Mouse (Mus musculus) adrenal gland, adult (tissue): ENCODE results near the gene Dcaf17.

ENCODE experiments used
- DNase-seq, 2 experiments: peaks; one replicate each; pipeline ENCODE4 v3.0.0; 2022 to 2023; ENCODE audit warnings: low spot score in 1 of 2; ENCODE audit not compliant: inconsistent age in 2 of 2

Gene Dcaf17

DNA sequence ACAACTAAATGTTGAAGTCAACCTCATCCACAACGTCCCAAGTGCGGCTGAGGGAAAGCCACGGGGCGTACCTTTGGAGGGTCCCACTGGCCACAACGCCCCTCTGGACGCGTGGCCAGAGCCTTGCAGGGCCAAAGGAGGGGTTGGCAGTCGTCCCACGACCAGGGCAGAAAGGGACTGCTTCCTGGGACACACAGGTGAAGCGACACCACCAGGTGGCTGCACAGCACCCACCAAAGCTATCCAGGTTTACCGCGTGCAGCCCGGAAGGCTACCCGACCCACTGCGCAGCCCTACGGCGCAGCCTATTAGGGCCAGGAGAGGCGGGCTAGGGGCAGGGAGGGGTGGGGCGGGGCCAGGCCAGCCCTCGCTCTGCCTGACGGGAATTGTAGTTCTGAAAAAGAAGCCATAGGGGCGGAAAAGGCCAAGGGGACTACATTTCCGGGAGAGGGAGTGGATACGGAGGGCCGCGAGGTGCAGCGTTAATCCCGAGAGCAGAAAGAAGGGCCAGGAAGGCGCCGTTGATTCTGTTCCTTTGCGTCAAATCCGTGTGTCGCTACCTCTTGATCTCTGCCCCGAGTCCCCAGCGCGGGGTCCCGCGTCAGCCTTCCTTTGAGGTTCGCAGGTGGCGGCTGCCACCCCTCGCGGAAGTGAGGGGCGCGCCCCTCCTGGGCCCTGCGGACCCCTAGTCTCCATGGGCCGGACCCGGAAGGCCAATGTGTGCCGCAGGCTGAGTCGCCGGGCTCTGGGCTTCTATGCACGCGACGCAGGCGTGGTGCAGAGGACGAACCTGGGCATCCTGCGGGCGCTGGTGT lies at the start of gene Dcaf17, which contains the start of gene Mettl8:
Gene Dcaf17, plus strand, starts transcription at position 29 of the 815 bp plus-strand sequence.
Gene Mettl8, minus strand, starts transcription at position 284 of the 815 bp plus-strand sequence.
- DNase-seq = peak; percentile 91 to 95

DNA sequence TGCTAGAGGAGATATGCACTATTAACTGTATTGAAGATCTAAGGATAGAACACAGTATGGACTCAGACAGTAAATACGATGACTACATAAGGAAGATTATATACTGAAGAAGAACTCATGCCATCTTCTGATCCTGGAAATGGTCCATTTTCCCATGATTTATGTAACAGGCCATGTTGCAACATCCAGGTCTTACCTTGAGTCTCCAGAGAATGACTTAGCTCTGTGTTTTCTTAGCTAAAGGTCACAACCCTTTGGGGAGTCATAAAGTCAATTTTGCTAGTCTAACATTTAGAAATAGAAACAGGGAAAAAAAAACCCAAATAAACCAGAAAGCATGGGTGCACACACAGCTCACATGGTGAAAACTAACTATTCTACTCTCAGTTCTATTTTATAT lies 43.3 kb upstream of the Dcaf17 start:
- DNase-seq = peak; percentile 34 to 87

DNA sequence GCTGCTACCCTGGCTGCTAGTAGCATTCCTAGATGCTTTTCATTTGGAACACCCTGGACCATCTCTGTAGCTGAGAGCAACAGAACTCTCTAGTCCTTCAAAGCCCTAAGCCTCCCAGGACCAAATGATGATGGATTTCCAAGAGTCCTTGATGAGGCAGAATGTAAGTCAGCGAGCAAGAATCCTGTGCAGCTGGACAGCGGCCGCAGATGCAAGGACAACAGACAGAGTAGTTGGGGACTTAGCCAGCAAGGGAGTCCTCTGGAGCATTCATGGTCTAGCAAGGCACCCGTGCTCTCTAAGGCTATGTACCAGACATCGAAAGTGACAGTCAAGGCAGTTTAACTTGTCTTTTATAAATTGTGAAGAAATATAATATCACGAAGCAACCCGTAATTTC lies 41.6 kb upstream of the Dcaf17 start:
- DNase-seq = peak; percentile 79 to 85

DNA sequence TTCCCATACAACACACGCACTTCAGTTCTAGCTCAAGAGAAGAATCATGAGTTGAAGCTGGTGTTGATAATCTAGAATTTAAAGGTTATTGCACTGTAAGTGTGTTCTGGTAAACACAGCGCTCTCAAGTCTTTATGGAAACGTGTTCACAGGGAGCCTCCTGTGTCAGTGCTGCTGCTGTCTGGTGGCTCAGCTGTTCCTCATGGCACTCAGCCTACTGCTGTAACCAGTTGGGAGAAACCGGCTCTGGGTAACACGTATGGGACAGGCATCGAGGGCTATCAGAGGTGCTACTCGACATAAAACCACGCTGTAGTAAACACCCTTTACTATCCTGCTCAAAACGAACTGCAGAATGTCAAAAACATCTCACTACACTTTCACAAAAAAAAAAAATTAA lies 35.9 kb upstream of the Dcaf17 start:
- no peak for DNase-seq

DNA sequence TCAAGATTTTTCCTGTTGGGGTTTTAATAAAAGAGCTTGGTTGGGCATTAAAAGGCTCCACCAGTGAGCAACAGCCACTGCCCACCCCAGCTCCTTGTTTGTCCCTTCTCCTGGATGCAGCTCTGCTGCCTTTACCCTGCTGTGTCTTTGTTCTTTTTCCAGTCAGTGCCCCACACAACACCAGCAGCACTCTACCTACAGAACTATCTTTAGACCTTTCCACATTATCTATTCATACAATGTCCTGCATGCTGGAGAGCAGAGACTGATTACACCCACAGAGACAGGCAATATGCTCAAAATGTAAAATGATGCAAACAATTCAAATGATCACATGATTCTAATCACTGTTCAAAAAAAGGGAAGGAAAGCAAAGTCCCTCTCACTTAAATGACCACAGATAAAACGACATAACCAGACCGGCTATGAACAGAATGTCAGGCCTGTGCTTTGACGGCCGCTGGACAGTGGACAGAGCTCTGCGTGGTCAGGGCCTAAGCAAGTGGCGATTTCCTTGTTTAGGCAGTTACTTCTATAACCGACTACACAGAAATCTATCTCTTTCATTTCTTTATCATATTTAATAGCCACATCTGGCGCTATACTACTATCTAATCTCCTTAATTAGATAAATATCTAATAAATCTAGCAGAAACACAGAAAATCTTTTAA lies 35.3 kb upstream of the Dcaf17 start:
- DNase-seq = no peak

DNA sequence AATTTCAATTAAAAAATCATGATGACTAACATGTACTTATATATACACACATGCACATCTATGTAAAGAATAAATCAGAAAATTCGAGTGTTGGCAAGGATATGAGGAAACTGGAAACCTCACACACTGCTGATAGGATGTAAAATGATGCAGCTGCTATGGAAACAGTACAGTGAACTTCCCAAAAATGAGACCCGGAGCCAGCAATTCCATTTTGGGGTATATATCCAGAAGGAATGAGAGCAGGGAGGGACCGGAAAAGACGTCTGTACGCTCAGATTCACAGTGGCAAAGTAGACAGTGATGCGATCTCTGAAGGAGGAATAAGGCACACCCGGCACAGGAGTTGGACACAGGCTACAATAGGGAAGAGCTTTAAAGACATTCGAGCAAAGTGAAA lies 34.5 kb upstream of the Dcaf17 start:
- DNase-seq = no peak

DNA sequence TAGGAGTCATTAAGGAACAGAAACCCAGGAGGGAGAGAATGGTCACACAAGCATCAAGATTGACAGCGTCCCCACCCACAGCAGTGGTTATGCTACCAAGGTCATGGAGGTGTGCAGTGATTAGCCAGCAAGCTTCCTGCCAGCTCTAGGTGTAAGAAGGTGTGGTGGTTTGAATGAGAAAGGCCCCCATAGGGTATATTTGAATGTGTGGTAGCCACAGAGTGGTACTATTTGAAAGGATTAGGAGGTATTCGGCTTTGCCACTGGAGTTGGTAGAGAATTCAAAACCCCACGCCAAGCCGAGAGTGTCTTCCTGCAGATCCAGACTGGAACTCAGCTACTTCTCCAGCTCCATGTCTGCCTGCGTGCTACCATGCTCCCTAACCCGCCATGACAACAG lies 32.1 kb upstream of the Dcaf17 start:
- DNase-seq = no peak

DNA sequence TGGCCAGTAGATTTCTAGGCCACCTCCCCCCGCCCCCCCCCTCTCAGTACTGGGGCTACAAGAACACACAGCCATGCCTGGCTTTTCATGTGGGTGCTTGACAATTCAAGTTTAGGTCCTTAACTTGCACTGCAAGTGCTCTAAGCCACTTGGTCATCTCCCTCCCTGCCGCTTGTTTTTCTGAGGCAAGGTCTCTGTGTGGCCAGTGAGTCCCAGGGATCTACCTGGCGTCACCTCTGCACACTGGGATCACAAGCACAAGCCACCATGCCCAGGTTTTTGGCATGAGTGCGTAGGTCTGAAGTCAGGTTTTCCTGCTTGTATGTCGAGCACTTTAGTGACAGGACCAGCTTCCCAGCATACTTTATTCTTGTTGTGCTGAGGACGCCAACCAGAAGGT lies 31.1 kb upstream of the Dcaf17 start:
- DNase-seq = no peak

DNA sequence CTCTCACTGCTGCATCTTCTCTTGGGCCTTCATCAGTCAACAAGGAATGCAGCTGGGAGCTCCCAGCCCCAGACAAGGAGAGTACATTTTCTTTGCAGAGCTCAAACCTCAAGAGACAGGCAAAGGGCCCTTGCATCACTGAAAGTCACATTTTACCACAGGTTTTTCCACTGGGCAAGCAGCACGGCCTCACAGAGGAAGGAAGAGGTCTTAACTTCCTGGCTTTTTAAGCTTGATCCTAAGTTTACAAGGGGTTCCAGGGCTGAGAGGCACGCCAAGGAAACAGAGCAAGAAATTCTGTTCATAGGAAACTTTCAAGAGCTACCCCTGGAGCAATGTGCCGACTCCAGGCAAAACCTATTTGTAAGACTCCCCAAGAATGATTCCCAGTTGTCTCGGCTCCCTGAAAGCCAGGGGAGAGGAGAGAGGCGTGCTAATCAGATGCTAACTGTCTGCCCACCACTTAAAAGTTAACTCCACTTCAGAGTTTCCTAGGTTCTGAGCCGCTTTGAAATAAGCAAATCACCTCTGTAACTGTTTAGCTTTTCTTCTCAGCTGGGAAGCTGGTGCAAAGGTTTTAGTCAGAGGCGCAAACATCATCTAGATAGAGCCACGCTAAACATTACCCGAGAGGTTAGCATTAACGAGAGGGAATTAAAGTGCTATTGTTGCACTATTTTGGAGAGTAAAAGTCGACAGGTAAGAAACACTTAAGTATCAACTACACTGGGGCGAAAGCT lies 29.4 kb upstream of the Dcaf17 start:
- DNase-seq = no peak

DNA sequence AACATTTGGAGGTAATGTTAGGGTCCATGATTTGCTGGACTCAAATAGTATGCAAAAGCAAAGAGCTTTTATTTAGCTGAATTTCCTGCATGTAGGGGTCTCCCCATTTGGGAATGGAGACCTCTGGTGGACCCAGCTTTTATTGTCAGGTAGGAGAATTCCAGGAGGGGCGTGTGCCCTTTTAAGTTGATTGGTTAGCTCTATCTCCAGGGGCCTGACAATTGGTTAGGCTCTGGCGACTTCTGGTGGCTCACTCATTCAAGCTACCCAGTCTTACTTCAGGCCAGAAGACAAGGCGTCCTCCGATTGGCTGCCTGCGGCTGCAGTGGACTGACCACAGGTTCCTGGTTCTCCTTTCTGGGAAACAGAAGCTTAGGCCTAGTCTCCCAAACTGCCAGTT lies 28.3 kb upstream of the Dcaf17 start:
- DNase-seq = no peak

DNA sequence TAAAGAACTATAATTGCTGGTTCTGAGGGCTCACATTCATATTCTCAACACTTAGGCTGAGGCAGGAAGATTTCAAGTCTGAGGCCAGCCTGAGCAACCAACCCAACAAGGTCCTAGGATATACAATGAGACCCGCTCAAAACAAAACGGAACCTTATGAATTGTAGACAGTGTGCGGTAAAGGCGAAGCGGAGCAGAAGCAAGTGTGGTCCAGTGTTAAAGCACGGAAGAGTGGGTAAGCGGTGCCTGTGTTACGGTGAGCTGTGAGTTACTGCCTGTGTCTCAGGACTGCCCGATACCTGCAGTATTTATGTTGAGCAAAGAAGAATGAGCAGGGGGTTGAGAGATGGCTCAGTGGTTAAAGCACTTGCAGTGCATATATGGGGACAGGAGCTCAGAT lies 27.5 kb upstream of the Dcaf17 start:
- no peak for DNase-seq

DNA sequence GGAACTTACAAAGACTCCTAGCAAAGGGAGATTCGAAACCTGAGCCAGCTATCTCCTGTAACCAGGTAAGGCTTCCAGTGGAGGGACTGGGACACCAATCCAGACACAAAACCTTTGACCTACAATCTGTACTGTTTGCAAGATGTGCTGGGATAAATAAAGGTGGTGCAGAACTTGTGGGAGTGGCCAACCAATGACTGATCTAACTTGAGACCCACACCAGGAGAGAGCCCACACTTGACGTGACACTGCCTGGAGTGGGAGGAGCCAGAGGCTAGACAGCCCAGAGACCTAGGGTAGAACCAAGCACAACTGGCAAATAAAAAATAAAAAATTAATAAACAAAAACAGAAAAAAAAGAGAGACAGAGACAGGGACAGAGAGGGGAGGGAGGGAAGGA lies 24.5 kb upstream of the Dcaf17 start:
- DNase-seq = no peak

DNA sequence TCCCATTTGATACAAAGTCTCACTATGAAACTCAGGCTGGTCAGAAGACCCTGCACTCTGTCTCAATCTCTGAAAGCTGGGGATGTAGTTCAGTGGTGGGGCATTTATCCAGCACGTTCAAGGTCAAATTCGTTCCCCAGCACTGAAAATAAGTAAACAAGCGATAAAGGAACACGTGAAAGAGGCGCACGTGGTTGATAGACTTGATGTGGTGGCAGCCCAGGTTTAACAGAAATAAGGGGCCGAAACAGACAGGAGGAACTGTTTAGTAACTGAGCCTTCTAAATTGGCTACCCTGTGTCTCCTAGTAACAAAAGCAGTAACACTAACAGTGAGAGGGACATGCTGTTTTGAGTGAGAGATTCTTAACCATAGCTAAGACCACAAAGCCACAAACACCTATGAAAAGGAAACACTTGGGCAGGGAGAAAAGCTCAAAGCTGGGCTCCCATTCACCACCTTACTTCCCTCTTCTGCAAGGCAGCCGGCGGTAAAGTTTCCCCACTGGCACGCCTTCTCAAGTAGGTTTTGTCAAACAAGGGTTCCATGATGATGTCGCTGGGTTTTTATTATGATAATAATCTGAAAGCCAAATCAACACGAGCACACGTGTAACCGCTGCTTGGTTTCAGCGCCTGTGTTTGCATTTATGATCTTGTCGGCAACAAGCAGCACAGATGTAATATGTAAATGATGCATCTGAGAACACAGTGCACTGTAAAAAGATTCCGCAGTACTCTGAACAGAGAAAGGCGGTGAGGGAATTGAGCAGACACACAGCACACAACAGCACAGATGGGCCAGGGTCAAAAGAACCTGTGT lies 22.9 kb upstream of the Dcaf17 start:
- DNase-seq = no peak

DNA sequence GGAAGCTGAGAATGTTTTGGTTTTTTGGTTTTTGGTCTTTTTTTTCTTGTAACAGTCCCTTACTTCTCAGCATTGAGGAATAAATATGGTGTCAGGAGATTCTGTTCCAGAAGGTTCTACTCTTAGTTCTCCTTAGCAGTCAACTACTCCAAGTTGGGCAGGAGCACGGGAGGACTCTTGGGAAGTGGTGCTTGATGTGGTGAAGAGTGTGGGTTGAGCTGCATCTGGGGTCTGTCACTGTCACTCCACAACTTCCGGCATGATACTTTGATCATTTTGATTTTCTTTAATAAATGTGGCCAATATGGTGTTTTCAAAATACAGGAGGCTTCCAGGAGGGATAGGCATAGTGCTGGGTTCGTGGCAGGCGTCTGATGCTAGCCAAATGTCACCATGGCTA lies 22.1 kb upstream of the Dcaf17 start:
- no peak for DNase-seq

DNA sequence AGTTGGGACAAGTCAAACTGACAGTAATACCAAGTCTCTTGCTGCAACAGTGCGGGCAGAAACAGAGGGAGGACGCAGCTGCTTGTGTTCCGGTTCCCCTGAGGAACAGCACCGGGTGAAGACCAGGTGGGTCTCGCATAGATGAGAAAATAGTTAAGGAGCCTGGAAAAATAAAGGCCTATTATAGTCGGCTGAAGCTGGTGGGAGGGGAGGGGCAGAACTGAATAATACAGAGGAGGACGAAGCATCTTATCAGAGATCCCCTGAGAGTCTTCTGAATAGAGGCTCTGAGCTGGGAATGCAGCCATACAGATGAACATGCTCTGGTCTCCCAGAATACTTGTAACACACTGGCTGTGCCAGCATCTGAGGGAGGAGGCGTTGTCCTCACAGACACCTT lies 21.1 kb upstream of the Dcaf17 start:
- no peak for DNase-seq

DNA sequence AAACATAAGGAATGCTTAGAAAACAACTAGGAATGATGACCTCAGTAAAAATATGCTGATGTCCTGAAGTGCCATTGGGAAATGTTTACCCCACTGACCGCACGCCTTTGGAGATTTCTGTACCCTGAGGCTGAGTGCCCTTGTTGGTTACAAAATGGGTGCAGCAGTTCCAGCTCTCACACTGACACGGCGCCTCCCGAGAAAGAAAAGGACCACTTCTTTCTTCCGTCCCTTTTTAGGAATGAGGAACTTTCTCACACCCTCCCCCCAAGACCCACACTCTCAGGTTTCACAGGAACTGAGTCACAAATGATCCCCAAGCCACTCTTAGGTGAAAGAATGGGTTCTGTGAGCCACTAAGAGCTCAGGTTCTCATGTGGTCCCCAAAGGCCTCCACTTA lies 17.7 kb upstream of the Dcaf17 start:
- DNase-seq = no peak

DNA sequence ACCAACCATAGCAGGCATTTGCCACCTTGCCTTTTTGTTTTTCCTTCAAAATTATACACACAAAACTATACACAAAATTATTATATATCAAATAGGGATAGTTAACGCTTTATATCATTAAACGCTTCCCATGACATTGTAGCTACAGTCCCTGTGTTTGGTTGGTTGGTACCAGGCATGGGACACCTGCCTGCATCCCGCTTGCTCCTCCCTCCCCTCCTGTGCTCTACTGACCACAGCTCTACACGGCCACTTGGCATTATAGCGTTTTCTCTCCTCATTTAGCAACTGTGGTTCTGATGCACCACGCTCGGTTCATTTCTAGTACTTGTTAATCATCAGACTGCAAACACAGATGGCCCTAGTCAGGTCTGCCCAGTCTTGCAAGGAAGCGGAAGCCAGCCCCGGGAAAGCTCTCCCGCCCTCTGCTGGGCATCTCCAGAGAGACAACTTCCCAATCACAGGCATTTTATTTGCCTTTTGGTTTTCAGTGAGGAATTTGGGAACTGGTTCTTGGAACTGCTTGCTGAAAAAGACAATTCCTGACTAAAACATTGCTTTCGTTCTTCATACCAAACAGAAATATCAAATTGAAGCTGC lies 15.5 kb upstream of the Dcaf17 start:
- peak; percentile 79 to 94 for DNase-seq

DNA sequence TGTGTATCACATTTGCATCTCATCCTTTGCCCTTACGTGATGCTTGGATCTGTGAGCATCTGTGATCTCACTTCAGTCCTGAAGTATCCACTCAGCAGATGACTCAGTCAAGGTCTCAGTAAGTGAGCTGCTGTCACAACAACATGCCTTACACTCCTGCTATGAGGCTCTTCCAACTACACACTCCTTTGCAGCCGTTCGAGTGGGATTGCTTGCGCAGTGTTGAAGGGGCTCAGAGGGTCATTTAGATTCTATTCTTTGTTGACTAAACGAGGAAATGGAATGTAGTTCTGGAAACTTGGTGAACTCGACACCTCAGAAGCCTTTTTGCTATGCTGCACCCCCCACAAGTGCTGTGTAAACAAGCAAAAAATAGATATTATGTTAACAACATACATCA lies 9.0 kb upstream of the Dcaf17 start:
- DNase-seq = no peak

DNA sequence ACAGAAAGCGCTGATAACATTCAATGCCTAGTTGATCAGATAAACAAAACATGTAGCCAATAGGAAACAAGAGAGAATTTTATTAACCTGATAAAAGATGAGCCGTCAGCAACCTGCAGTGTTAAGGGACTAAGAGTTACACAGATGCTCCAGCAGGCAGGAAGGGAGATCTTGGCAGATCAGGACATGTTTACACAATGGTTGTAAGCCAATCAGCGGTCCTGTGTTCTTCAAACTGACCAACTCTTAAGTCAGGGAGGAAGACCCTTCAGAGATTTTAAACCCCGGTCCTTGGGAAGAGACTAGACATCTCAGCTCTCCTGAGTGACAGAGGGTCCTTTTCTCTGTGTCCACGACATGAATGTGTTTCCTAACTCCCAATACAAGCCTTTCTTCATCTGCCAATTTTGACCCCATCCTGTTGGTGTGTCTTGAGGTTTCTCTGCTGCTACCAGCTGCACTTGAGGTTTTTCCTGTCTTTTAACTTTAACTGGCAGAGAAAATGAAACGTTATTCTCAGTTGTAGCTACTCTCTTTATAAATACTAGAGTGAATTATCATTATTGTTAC lies 8.3 kb upstream of the Dcaf17 start:
- DNase-seq = no peak

DNA sequence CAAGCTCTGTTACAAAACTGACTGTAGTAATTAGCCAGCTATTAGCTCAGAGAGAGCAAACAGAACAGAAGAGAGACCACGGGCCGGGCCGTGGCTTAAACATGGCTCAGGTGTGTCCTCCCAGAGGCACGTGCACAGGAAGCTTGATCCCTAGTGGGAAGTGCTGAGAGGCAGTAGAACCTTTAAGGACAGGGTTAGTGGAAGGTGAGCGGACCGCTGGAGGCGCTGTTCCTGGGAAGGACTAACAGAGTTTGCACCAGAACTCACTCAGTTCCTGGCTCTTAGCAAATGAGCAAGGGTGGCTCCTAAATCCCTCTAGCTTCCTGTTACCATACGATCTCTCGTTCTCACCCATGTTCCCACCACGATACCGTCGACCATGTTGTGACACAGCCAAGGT lies 6.2 kb upstream of the Dcaf17 start:
- DNase-seq = no peak
